Mouse (Mus musculus): ENCODE data around the gene Crisp4. TPM values are rescaled to one million over a fixed set of nuclear protein-coding genes. Genes with fewer than 3 reads are reported as not detected.

The Crisp4 gene
- total and polyA plus RNA-seq, 2 experiments from 2014 or later = not detected

DNA sequence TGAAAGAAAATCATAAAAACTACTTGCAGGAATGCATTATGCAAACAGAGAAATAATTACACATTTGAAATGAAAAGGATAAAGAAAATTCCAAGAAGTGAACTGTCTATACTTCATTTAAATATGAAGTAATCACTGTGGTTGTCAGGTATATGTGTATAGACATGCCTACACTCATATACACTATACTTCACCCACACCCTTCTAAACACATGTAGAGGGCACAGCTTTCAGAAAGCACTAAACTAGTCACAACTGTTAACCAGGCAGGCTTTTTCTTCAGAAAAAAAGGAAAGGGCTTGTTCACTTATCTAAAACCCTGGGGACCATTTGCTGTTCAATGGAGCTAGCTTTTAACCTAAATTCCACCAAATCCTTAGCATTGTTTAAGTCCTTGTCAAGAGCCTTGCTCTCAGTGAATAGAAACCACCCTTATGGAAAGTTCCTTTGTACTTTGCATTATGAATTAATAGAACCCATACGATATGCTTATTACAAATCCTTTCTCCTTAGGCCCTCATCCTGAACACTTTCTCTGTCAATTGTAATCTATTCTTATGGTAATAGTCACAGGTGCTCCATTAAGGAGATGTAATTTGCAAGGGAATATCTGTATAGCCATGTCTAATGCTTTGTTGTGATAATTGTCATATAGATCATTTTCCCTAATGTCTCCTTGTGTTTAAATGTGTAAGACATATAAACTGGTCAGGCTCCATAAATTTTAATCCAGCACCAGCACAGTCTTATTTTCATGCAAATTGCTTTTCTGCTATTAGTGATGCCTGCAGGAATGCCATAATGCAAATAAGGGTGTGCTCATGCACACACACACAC is 40.5 kb downstream of the Crisp4 start:
- Histone ChIP-seq H3K27me3 (ENCODE audit: insufficient read depth, low read length) (no peaks in the 10 kb centered on the region), H3K9ac (replicated peaks; ENCODE audit: low read length, poor library complexity, severe bottlenecking) (no peak overlapping the region), H3K4me3 (ENCODE audit: low read depth, low read length) (no peak overlapping the region), H3K36me3 (ENCODE audit: insufficient read depth, low read length) (no peaks in the 10 kb centered on the region), H3K4me2 (ENCODE audit: low read depth, low read length, poor library complexity, severe bottlenecking) (no peak overlapping the region), H3K4me1 (ENCODE audit: insufficient read depth, low read length) (no peaks in the 10 kb centered on the region), H3K9me3 (ENCODE audit: low read length) (no peaks in the 10 kb centered on the region), H3K27ac (ENCODE audit: low read depth, low read length) (no peak overlapping the region)
- ATAC-seq (ENCODE audit: low FRiP score) (no peak), DNase-seq (ENCODE audit: low spot score) (no peak)
- TF ChIP-seq CTCF (IDR thresholded peaks at IDR 0.05) = no peak
- 17% methylated on average over 1 of the region's 1 CpGs for WGBS

Other genes starting within 250 kb of the Crisp4 start
- not detected in 2 replicates for gene Defb18, start 91.5 kb upstream of the Crisp4 start, total RNA-seq (2014; rRNA removed)
- gene Defb18, start 91.5 kb upstream of the Crisp4 start, polyA plus RNA-seq (2015; fragmentation: Nextera tagmentation; extraction: Ambion mirVana) = not detected in 2 replicates
- not detected in 2 replicates for gene Defb41, start 119.2 kb upstream of the Crisp4 start, total RNA-seq (2014; rRNA removed)
- gene Defb41, start 119.2 kb upstream of the Crisp4 start, polyA plus RNA-seq (2015; fragmentation: Nextera tagmentation; extraction: Ambion mirVana) = not detected in 2 replicates

Data from midbrain, postnatal 0 days (tissue).